Comparison of ENCODE assay signal across 9 mouse cellular contexts in genomic region chr6:32586390-32586789, GRCm38 (mm10). TPM values are rescaled to one million over a fixed set of nuclear protein-coding genes. Genes with fewer than 3 reads are reported as not detected.
DNase-seq lines count a peak whose midpoint lies in the region; ATAC-seq lines count a peak whose summit lies in the region.
"Had no signal": no experiment of that assay in that cellular context is flagged by ENCODE, and none has a peak within 500 bp of the region (broad histone marks: within the 10 kb centered on the region; RNA-seq: fewer than 3 reads in every experiment).

No protein-coding gene starts in this region.

- ATAC-seq in intestine, embryonic 16.5 days, result no peak
- no peak for ATAC-seq in limb, embryonic 12.5 days (ENCODE audit: insufficient number of reproducible peaks, insufficient read depth, low FRiP score, low TSS enrichment, low read depth)
- ATAC-seq: Patski had no signal

- 0 out of 2 replicates have a peak overlapping the region, but pooled peaks have one; percentile 18 for H3K9ac ChIP-seq in intestine, embryonic 16.5 days (ENCODE audit: low read depth, low read length)
- peak overlapping the region; percentile 83 for H3K9ac ChIP-seq in limb, embryonic 12.5 days (replicated peaks)

- H3K4me1 ChIP-seq in intestine, embryonic 16.5 days (ENCODE audit: control insufficient read depth, insufficient read depth, low read length), result peaks cover 15% of the 10 kb centered on the region
- peaks cover 35% of the 10 kb centered on the region for H3K4me1 ChIP-seq in limb, embryonic 12.5 days (replicated peaks)

- no peak overlapping the region for H3K27ac ChIP-seq in intestine, embryonic 16.5 days (ENCODE audit: low read length)
- H3K27ac ChIP-seq in limb, embryonic 12.5 days, result no peak overlapping the region

- H3K27me3 ChIP-seq in intestine, embryonic 16.5 days (replicated peaks; ENCODE audit: control insufficient read depth, insufficient read depth, low read length), result peaks cover 63% of the 10 kb centered on the region
- peaks cover 85% of the 10 kb centered on the region for H3K27me3 ChIP-seq in limb, embryonic 12.5 days

- peak overlapping the region; percentile 99 for H3K4me2 ChIP-seq in intestine, embryonic 16.5 days (ENCODE audit: low read depth, low read length)
- H3K4me2 ChIP-seq in limb, embryonic 12.5 days, result peak overlapping the region; percentile 100

- H3K36me3 ChIP-seq in intestine, embryonic 16.5 days (ENCODE audit: control insufficient read depth, insufficient read depth, low read length), result no peaks in the 10 kb centered on the region
- no peaks in the 10 kb centered on the region for H3K36me3 ChIP-seq in limb, embryonic 12.5 days

- no peaks in the 10 kb centered on the region for H3K9me3 ChIP-seq in intestine, embryonic 16.5 days (ENCODE audit: control insufficient read depth, low read length)
- H3K9me3 ChIP-seq in limb, embryonic 12.5 days, result no peaks in the 10 kb centered on the region

- WGBS in intestine, embryonic 16.5 days, result 2% methylated on average over 13 of the region's 13 CpGs
- WGBS in limb, embryonic 12.5 days, result under 1% methylated on average over 13 of the region's 13 CpGs

- DNase-seq in ES-CJ7 (ENCODE audit: low read depth, low spot score), result peak; percentile 31
- DNase-seq in cerebellum, adult 9-10 months, result peak; percentile 66
- DNase-seq in frontal cortex, postnatal 14 days (ENCODE audit: low spot score in 2 of 2), result peak; percentile 56 to 61
- peak; percentile 47 for DNase-seq in neural tube, embryonic 10.5 days (ENCODE audit: extremely low spot score, low spot score)
- DNase-seq in testis, postnatal 14 days (ENCODE audit: low spot score), result no peak
- DNase-seq in thymus, postnatal 25 days, result no peak

- H3K4me3 ChIP-seq in intestine, embryonic 16.5 days (ENCODE audit: low read length), result peak overlapping the region; percentile 59
- H3K4me3 ChIP-seq in limb, embryonic 12.5 days (replicated peaks), result peak overlapping the region; percentile 87

RNA-seq across cellular contexts. Expression of gene Plxna4, which starts 1.6 kb away (rescaled TPM):
- 1.2 and 1.3 TPM in 2 replicates for polyA plus RNA-seq in intestine, embryonic 16.5 days (2015; fragmentation: Nextera tagmentation; extraction: Ambion mirVana)
- polyA plus RNA-seq in limb, embryonic 12.5 days (2016; fragmentation: Nextera tagmentation; extraction: Ambion mirVana), result 6.4 and 6.7 TPM in 2 replicates

Comparison
In these comparisons a context has a peak if more than half of its experiments do, and no peak if none do; other contexts are left out.
1. DNase-seq: peak in ES-CJ7 (single experiment), cerebellum, adult 9-10 months (single experiment), frontal cortex, postnatal 14 days (2 of 2) and neural tube, embryonic 10.5 days (single experiment); none in testis, postnatal 14 days (single experiment) and thymus, postnatal 25 days (single experiment).